Mouse (Mus musculus) activated CD4-positive, CD25-positive, alpha-beta regulatory T cell, adult 4 months (primary cell): ENCODE data around the gene Med9. TPM values are rescaled to one million over a fixed set of nuclear protein-coding genes. Genes with fewer than 3 reads are reported as not detected.

ENCODE experiments used
- ATAC-seq: one replicate; pipeline ENCODE4 v1.8.0; 2017
- polyA plus RNA-seq, 2 experiments: library from polyadenylated mRNA; unstranded; fragments of 100-300 nt; shearing (Covaris generic); gene quantifications; one replicate each; pipeline ENCODE4 v1.2.1; 2017

Gene Med9
- polyA plus RNA-seq, 2 experiments from 2014 or later, result 7.0 to 7.9 TPM

DNA sequence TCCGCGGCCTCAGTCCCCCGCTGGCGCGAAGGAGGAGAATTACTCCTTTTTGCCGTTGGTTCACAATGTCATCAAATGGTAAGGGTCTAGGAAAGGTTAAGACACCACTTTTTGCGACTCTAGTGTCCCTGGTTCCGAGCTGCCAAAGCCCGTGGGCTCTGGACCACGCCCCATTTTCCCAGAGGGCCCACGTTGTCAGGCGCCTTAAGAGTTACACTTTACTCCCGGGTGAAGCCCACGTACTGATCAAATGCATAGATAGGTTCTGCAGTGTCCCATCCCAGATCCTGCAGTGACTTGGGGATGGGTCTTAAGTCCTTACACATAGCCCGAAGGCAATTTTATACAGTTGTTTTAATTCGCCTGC is 378 bp downstream of the Med9 start:
- ATAC-seq, result no peak

DNA sequence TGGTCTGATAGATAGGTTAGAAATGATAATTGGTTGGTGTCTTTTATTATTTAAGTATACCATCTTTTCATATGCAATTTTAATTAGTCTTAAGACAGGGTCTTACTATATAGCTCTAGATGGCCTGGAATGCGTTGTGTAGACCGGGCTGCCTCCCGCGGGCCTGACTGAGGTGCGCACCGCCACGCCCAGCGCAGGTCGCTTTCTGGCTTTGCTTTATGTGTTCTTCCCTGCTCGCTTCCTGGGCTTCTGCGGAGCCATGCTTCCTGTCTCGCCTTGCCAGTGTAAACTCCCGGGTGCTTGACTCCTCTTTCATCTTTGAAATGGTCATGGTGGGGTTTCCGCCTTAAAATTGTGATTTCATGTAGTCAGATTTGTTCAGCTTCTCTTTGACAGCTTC is 4.9 kb downstream of the Med9 start:
- ATAC-seq, result no peak

DNA sequence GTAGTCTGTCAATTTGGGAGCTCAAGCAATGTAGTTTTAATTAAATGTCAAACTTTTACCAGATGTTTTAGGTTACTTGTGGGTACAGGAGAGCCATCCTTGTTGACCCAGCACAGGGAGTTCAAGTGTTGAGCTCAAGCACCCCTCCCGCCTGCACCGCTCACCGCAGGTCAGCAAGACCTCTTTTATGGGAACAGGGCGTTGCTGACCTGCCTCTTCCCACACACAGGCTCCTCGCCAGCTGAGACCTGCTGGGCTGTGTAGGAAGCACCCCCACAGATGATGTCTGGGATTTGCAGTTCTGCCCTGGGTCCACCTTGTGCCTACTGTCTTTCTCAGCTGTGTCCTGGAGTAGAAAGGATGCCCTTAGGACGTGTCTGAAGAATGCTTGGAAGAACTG is 8.7 kb downstream of the Med9 start:
- no peak for ATAC-seq

DNA sequence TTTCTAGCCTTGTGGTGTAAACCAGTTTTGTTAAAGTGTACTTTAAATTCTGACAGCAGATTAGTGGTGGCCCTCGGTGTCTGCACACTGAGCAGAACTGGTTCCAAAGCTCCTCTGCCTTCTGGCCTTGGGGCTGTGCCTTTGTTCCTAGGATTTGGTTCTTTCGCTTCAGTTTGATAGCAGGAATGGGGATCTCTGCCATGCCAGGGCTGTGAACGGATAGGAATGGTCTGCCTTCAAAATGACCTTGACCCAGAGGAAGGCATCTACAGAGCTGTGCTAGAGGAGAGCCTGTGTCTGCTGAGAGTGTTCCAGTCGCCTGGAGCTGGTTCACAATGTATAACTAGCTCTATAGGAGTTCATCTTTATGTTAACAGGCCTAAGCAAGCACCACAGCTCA is 11.4 kb downstream of the Med9 start:
- no peak for ATAC-seq

DNA sequence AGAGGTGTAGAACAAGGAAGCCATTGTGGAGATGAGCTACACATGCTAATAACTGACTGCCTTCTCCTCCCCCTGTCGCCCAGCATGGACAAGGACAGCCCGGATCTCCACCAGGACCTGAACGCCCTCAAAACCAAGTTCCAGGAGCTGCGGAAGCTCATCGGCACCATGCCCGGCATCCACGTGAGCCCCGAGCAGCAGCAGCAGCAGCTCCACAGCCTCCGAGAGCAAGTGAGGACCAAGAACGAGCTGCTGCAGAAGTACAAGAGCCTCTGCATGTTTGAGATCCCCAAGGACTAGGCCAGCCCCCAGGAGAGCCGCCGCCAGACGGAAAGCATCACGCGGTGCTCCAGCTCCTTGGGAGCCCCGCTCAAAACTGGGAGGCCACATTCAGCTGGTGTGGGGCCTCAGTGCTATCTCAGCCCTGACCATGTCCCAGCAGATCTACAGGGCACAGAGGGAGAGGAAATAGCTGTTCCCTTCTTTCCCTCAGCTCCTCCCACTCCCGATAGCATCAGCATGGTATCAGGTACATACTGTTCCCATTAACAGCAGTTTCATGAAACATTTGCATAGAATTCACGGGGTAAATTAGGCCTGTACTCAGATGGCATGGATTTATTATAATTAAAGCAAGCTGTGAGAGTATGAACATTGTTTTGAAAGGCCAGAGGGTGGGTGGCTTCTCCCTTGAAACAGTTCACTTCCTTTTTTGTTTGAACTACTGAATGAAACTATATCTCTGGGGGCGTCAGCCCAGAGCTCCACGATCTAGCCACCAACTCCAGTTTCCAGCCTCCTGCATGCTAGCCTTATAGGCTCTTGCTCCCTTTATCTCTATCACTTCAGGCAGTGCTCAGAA is 12.7 kb downstream of the Med9 start:
- ATAC-seq, result no peak

DNA sequence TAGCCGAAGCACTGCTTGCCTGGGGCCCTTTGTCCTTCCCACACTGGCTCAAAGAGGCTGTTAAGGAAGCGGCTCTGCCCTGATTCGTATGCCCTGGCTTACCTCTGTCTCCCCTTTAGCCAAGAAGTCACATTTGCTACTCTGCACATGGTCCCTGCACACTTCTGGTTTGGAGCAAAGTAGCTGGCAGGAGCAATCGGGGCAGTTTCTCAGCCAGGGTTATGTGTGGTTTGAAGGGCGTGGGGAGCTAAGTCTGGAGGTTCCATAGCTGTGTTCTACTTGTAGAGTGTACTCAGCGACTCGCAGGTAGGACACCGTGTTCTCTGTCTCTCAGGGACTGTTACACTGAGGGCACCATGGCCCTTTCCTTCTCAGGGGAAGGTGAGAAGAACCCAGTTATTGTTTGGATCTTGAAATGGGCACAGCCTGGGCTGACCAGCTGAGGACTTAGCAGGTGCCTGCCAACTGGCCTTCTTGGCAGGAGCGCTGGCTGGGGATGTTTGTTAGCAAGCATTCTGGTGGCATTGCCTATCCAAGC is 13.4 kb downstream of the Med9 start:
- no peak for ATAC-seq

DNA sequence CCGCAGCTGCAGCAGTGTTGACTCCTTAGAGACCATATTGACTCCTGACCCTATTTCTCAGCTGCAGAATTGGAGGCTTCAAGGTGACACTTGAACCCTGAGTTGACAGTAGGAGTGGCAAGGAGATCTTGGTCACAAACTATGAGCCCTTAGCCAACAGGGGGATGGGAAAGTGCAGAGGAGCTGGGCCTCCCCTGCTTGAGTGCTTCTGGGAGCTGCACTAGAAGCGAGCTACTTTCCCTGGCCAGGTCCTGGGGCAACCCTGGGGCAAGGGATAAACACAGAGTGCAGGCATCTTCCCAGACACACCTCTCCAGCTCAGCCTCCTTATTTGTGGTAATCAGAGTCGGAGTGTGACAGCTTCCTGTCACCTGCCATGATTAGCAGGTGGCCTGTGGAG is 14.6 kb downstream of the Med9 start:
- no peak for ATAC-seq

DNA sequence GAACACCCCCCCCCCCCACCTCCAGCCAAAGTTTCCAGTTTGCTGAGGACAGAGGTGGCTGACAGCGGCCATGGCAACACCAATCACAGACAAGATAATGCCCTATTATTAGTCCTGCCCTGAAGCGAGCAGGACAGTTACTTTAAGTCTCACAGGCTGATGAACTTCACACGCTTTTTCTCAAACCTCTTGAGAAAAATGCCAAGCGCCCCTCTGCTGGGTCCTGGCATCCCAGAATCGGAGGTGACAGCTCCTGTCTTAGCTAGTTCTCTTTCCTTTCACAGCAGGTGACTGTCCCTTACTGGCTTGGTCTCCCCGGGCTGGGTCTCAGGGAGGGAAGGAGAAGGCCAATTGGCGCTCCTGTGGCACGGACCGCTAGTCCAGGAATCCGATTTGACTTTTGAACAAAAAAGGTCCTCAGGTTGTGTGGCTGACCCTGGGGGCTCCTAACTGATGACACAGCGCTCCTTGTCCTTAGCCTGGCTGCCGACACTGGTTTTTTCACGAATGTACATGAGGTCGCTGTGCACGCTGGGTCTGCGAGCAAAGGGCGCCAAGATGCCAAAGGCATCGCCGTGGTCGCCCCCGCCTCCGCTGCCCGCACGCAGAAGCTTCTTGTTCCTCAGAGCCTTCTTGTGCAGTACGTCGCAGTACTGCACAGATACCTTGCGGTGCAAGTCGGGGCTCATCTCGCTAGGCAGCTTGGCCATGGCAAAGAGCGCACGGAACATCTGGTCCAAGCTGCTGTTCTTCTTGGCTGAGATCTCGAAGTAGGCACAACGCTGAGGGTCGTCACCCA is 15.6 kb downstream of the Med9 start:
- no peak for ATAC-seq

DNA sequence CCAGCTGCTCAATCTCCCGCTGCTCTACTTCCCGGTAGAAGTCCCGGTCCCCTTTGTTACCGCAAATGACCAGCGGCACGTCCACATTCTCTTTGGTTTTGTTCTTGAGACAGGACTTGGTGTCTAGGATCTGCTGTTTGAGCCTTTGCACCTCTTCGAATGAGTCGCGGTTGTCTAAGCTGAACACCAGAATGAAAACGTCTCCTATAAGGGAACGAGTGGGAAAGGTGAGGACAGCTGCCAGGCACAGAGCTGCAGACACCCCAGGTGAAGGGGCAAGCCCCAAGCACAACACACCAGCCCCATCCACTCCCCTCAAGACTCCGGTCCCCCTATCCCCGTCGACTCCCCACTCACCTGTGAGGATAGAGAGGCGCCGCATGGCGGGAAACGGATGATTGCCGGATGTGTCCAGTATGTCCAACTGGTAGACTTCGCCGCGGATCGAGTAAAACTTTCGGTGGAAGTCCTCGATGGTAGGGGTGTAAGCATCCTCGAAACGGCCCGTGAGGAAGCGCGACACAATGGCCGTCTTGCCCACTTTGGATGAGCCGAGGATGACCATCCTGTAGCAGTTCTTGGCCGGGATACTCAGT is 16.3 kb downstream of the Med9 start:
- peak; percentile 21 for ATAC-seq

DNA sequence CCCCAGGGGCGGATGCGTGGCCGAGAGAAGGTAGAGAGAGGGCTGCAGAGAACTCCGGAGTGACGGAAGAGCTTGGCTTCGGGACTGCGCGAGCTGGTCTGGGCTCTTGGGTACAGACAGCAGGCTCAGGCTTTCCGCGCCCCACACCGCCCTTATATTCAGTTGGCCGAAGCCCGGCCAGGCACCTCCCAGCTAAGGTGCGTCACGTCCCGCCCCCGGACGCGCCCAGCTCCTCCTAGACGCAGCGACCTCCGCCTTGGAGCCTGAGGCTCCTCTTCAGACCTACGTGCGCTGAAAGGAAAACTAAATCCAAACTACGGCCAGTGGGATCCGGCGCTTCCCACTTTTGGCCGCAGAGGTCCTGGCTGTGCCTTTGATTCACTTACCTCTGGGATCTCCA is 16.8 kb downstream of the Med9 start, which contains the start of gene Rasd1:
Rasd1 (minus strand) TSS at position 127 of the 400 bp plus-strand sequence.
- peak; percentile 67 for ATAC-seq

DNA sequence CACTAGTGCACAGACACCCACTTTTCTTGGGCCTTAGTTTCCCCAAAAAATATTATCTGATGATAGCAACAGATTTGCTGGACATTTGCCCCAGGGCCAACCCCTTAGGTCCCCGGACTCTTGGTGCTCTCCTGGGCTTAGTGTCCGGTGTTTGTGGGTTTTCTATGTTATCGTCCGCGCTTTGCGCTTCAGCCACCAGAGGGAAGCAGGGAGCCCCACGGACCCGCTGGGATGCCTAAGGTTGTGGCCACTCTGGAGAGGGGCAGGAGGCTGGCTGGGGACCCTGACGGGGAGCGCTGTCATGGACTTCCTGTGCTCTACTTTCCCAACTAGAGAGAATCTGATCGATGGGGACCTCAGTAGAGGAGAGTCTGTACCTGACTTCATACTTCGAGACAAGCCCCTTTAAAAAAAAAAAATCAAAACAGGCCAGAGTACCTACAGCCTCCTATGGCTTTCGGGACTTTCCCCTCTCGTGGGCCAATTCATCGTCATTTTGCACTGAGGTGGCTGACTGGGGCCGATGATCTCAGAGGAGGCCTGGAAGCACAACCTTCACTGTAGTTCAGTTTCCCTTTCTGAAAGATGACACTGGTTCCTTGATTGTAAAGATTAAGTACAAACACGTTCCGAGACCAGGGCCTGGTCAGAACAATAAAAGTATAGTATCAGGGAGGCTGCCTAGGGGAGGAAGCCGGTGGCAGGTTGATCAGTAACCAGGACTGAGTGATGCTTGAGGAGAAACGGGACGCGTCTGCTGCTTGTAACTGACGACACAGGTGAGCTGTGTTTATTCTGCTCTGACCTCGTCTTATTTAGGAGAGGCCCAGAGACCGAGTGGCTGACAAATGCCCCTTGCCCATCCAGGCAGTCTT is 17.5 kb downstream of the Med9 start:
- no peak for ATAC-seq

DNA sequence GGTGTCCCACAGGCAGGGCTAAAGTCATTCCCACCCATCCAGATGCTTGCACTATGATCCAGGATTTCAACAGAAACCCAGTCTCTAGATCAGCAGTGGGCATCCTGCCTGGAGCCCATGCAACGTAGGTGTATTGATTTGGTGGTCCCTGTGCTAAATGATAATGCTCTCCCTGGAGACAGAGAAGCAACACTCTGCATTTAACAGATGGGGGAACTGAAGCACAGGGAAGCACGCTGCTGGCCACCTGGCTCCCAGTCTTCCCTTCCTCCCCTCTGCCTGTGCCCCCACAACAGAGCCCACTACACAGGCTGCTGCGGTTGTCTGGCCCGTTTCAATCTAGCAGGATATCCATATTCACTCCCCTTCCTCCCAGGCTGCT is 18.1 kb downstream of the Med9 start:
- no peak for ATAC-seq

DNA sequence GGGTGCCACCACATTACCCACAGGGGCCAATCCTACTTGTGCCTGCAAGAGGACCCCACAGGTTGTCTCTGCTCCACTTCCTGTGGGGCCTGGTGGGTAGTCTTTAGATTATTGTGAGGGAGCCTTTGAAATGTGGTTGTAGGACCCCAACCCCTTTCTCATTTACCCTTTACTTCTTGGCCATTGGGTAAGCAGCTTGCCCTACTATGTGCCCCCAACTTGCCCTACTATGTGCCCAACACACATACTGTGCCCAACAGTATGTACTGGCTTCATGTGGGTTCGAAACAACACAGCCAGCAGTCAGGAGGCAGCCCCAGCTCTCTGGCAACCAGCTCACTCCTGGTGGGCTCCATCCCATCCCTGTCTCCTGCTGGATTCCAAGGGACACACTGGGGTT is 19.8 kb downstream of the Med9 start:
- no peak for ATAC-seq

DNA sequence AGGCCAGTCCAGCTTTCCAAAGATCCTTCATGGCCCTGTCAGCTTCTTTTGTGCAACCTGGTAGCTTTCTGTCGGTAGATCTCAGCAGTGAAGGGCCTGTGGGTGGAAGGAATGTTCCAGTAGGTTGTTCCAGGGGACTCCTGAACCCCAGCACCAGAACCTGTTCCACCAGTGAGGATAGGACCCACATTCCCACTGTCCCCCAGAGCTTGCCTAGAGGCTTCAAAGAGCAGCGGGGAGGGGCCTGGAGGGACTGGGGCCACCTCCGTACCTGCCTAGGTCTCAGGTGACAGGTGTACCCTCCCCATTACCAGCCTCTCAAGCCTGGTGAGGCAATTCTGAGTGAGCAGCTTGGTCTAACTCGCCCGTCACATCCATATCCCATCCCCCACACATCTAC is 22.8 kb downstream of the Med9 start:
- no peak for ATAC-seq

DNA sequence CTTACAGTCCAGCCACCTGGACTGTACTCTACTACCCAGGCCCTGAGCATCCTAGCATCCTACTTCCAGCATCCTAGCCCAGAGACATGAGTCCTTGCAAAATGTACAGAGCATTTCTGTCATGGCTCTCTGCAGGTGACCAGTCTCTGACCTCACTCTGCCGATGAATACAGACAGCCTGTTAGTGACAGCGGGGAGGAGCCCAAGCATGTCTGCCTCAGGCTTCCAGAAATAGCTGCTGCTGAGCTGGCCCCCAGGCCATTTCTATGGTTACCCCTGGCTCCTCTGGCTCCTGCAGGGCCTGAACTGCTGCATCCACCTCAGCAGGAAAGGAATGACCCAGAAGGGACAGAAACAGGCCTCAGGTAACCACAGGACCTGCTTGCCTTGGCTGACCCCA is 23.7 kb downstream of the Med9 start:
- ATAC-seq, result no peak

DNA sequence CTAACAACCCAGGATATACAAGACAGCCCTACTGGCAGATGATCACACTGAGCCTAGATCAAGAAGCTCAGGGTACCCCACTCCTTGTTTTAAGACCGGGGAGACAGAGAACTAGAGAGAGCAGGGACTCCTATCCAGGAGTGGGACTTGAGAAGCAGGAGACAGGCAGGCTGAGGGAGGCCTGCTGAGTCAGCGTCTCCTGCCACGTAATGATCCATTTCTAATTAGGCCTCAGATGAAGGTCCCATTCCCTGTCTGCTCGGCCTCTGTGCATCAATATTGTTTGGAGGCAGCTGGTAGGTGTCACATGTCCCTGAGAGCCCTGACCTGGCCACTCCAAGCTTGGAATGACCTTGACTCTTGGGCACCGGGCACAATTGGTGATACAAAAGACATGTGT is 25.4 kb downstream of the Med9 start:
- ATAC-seq, result no peak

DNA sequence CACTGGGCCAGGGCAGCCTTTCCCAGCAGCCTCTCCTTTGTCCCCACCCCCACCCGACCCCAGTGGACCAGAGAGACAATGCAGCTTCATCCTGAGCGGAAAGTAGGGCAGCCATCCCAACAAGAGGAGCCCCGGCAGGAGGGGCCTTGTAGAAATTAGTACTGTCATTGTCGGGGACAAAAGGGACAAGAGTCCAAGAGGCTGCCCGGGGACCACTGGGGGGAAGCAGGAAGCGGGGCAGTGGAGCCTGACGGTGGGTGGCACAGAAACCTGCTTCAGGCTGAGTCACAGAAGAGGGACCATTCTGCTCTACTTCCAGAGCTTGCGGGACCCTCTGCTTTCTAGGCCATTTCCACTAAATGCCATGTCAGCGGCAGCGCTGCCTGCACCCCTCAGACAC is 27.2 kb downstream of the Med9 start:
- no peak for ATAC-seq

DNA sequence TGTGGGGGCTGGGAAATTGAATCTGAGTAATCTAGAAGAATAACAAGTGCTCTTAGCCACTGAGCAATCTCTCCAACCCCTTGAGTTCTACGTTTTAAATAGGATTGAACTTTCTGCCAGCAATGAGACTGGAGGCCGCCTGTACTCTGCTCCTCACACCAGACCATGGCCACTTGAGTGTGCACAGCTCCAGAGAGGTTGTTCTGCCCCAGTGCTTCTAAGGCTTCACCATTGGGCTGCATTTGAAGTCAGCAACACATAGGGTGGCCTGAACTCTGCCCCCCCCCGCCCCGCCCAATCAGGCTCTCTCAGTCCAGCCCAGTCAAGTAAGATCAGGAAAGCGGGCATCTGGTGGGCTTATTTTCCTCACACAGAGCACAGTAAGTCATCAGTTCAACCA is 29.8 kb downstream of the Med9 start:
- no peak for ATAC-seq

DNA sequence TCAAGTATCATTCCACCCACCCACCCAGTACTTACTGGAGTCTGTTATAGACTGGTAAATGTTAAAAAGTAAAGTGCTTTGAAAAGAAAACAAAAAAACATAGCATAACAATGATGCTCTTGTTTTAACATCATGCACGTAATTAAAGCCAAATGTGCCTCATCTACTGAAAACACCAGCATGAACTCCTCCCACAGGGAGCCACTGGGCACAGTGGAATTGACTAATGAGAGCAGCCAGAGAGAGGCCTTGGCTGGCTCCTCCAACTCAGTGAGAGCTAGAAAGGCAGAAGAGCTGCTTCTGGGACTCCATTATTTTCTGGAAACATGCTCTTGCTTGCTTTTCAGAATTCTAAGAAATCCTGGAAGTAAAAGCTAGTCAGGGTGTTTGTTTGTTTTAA is 41.4 kb downstream of the Med9 start:
- ATAC-seq, result no peak

DNA sequence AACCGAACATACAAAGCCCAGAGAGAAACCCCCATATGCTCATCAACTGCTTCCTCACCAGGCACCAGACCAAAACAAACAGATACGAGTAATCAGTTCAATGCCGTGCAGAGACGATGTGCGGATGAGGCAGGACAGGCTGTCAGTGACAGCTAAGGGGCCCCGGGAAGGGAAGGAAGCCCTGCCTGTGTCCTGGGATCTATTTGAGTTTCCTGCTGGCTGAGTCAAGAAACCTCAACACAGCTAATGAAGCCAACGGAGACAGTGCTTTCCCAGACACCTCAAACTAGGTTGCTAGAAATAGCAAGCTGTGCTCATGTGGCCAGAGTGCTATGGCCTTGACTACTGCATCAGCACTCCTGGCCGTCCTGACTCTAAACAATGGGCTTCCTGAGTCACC is 43.4 kb downstream of the Med9 start:
- ATAC-seq, result no peak

DNA sequence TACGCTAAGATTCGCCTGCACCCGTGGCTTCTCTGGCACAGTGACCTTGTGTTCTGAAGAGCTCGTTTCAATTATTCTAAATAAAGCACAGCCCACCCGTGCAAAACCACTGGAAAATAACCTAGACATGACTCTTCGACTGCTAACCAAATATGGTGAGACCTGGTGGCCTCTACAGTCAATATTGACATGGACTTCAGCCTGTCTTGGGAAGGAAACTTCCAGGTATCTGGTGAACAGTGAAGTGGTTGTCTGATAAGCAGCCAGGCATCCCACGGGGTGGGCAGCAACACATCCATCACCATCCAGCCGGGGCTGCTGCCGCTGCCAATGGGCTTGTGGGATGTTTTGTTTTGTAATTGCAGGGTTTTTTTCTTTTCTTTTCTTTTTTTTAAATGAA is 46.3 kb downstream of the Med9 start:
- no peak for ATAC-seq

DNA sequence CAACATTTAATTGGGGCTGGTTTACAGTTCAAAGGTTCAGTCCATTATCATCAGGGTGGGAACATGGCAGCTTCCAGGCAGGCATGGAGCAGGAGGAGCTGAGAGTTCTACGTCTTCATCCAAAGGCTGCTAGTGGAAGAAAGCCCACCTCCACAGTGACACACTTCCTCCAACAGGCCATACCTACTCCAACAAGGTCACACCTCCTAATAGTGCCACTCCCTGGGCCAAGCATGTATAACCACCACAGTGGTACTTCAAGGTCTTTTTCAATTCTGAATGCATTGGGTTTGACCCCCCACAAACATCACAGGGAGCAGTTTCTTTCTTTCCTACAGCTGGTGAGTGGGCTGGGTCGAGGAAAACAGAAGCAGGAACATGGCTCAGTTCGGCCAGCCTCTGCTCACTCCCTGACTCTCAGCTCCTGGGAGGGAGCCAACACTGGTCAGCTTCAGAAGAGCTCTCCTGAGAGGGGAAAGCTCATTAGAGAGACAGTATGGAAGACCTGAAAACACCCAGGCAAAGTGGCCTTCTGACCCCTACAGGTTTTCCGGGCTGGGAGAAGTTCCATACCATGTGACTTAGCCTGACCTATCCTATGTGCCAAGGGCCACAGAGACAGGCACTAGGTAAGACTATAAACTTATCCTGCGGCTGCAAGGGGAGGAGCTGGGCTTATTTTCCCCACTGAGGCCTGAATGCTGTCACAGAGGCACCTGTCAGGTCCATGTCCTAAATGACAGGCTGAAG is 53.4 kb downstream of the Med9 start:
- no peak for ATAC-seq
